Mouse (Mus musculus): ENCODE measurements around the gene Cln6. TPM values are rescaled to one million over a fixed set of nuclear protein-coding genes. Genes with fewer than 3 reads are reported as not detected.
"Not testable (repeated sequence)": the region's sequence is repeated elsewhere in the genome, so short reads cannot be mapped to it uniquely, and the experiment has no call there.

Gene Cln6
- 19.7 and 21.2 TPM in 2 replicates for polyA plus RNA-seq (2014; fragmentation: Nextera tagmentation; extraction: Ambion mirVana)

- H3K9me3 ChIP-seq (ENCODE audit: control insufficient read depth, low read length), result no peaks in the 10 kb centered on the region
- H3K4me2 ChIP-seq (ENCODE audit: low read length), result peak within 1 kb of the TSS; percentile 89
- H3K9ac ChIP-seq (ENCODE audit: low read length), result peak within 1 kb of the TSS; percentile 91
- peak within 1 kb of the TSS; percentile 69 to 85 for H3K4me3 ChIP-seq (ENCODE audit: control insufficient read depth in 1 of 2, insufficient read depth in 1 of 2, low read depth in 1 of 2, low read length in 2 of 2)
- H3K27ac ChIP-seq (replicated peaks in 1 of 2; ENCODE audit: control insufficient read depth in 1 of 2, insufficient read depth in 1 of 2, low read depth in 2 of 2, low read length in 2 of 2), result peak within 1 kb of the TSS; percentile 61 to 81
- peaks cover 11 to 17% of the 10 kb centered on the region in 2 experiments for H3K4me1 ChIP-seq (ENCODE audit: control insufficient read depth in 2 of 2, insufficient read depth in 2 of 2, low read length in 2 of 2)
- WGBS, result under 1% methylated on average over 46 of the region's 48 CpGs
- peak; percentile 91 for ATAC-seq (ENCODE audit: insufficient number of reproducible peaks, insufficient read depth, low FRiP score, low read depth)
- no peaks in the 10 kb centered on the region for H3K36me3 ChIP-seq (ENCODE audit: control insufficient read depth, insufficient read depth, low read length)
- no peaks in the 10 kb centered on the region for H3K27me3 ChIP-seq (ENCODE audit: control insufficient read depth, insufficient read depth, low read length)
These were observed at the start of gene Cln6 for GRCm38 (mm10) chr9:62838506-62839171. Cln6 (plus strand) TSS chr9:62838785.

- Histone ChIP-seq H3K4me3 (ENCODE audit: control insufficient read depth in 1 of 2, insufficient read depth in 1 of 2, low read depth in 1 of 2, low read length in 2 of 2) (no peak overlapping the region), H3K4me1 (ENCODE audit: control insufficient read depth in 2 of 2, insufficient read depth in 2 of 2, low read length in 2 of 2) (no peaks in the 10 kb centered on the region), H3K27ac (replicated peaks in 1 of 2; ENCODE audit: control insufficient read depth in 1 of 2, insufficient read depth in 1 of 2, low read depth in 2 of 2, low read length in 2 of 2) (no peak overlapping the region), H3K9ac (ENCODE audit: low read length) (no peak overlapping the region), H3K36me3 (ENCODE audit: control insufficient read depth, insufficient read depth, low read length) (peaks cover 24% of the 10 kb centered on the region), H3K27me3 (ENCODE audit: control insufficient read depth, insufficient read depth, low read length) (no peaks in the 10 kb centered on the region), H3K4me2 (ENCODE audit: low read length) (no peak overlapping the region), H3K9me3 (ENCODE audit: control insufficient read depth, low read length) (no peaks in the 10 kb centered on the region)
- 90% methylated on average over 12 of the region's 12 CpGs for WGBS
- no peak for ATAC-seq (ENCODE audit: insufficient number of reproducible peaks, insufficient read depth, low FRiP score, low read depth)
These were observed 48.7 kb upstream of the Cln6 start for GRCm38 (mm10) chr9:62789856-62790255.

DNA sequence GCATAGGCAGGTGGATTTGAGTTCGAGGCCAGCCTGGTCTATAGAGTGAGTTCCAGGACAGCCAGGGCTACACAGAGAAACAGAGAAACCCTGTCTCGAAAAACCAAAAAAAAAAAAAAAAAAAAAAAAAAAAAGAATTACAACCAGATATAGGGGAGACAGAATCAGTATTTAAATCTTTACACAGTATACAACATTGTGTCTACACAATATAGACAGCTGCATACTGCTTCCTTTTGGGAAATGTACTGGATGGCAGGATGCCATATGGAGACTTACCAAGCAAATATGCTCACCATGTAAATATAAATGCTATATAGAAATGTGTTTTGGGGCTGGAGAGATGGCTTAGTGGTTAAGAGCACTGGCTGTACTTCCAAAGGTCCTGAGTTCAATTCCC is 39.4 kb upstream of the Cln6 start:
- peaks cover 40% of the 10 kb centered on the region for H3K36me3 ChIP-seq (ENCODE audit: control insufficient read depth, insufficient read depth, low read length)
- not testable (repeated sequence) for H3K9me3 ChIP-seq (ENCODE audit: control insufficient read depth, low read length); H3K27ac ChIP-seq (replicated peaks in 1 of 2; ENCODE audit: control insufficient read depth in 1 of 2, insufficient read depth in 1 of 2, low read depth in 2 of 2, low read length in 2 of 2); H3K4me1 ChIP-seq (ENCODE audit: control insufficient read depth in 2 of 2, insufficient read depth in 2 of 2, low read length in 2 of 2); H3K9ac ChIP-seq (ENCODE audit: low read length); H3K4me2 ChIP-seq (ENCODE audit: low read length); ATAC-seq (ENCODE audit: insufficient number of reproducible peaks, insufficient read depth, low FRiP score, low read depth); H3K27me3 ChIP-seq (ENCODE audit: control insufficient read depth, insufficient read depth, low read length); H3K4me3 ChIP-seq (ENCODE audit: control insufficient read depth in 1 of 2, insufficient read depth in 1 of 2, low read depth in 1 of 2, low read length in 2 of 2)
- WGBS, result 83% methylated on average over 2 of the region's 2 CpGs

DNA sequence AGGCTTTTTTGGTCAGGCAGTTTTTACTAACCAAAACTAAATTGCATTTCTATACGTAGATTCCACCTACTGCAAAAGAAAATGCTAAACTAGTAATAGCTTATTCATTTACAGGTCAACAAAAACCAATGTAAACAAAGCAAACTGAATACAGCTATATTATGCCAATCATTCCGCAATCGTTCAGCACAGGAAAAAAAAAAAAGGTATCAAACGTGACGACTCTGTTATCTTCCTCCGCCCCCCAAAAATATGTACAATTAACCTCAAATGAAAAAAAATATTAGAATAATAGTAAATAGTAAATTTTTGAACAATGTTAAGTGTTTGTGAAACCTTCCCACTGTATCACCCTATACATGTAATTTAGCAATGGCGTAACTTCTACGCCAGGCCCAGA is 28.5 kb upstream of the Cln6 start:
- Histone ChIP-seq H3K9me3 (ENCODE audit: control insufficient read depth, low read length) (no peaks in the 10 kb centered on the region), H3K4me2 (ENCODE audit: low read length) (peak overlapping the region; percentile 89), H3K4me3 (ENCODE audit: control insufficient read depth in 1 of 2, insufficient read depth in 1 of 2, low read depth in 1 of 2, low read length in 2 of 2) (peak overlapping the region; percentile 75 to 98), H3K36me3 (ENCODE audit: control insufficient read depth, insufficient read depth, low read length) (no peaks in the 10 kb centered on the region), H3K9ac (ENCODE audit: low read length) (peak overlapping the region; percentile 97), H3K27ac (replicated peaks in 1 of 2; ENCODE audit: control insufficient read depth in 1 of 2, insufficient read depth in 1 of 2, low read depth in 2 of 2, low read length in 2 of 2) (no peak overlapping the region), H3K4me1 (ENCODE audit: control insufficient read depth in 2 of 2, insufficient read depth in 2 of 2, low read length in 2 of 2) (peaks cover 2 to 31% of the 10 kb centered on the region in 2 experiments; a peak in 2 of 4 replicates), H3K27me3 (ENCODE audit: control insufficient read depth, insufficient read depth, low read length) (no peaks in the 10 kb centered on the region)
- WGBS, result 20% methylated on average over 8 of the region's 8 CpGs
- no peak for ATAC-seq (ENCODE audit: insufficient number of reproducible peaks, insufficient read depth, low FRiP score, low read depth)

DNA sequence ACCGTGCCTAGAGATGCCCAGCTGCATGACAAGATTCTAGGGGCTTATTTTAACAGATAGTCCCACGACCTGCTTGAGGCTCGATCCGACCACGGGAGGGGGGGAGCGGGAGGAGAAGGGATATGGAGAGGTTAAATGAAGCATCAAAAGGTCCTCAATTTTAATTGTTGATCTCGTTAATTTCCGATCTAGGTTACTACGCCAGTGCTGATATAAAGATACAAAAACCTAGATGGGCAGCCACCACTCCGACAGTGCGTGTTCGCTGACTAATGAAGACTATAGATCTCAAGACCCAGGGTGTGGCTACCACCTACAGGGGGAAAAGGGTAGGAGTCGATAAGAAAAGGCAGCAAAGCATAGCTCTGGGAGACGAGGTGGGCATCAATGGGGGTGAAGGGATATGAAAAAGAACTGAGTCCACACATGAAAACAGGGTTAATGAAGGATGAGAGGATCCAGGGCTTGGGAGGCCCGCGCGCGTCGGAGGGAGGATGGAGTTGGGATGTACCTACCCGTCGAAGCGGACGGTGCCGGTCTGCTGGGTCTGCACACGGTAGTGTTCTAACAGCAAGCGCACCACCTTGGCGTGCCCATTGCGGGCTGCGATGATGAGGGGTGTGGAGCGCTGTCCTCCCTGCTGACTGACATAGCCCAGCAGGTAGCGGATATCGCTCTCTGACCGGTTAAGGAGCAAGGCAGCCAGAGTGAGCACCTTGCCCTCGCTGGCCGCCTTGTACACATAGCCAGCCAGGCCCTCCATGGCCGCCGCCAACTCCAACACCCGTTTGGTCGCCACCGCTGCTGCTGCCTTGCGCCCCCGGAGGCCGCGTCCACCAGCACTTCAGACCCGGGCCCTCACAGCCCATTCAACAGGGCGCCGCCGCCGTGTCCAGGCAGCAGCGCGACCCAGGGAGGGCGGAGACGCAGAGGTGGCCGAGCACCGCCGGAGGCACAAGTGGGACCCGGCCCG is 27.8 kb upstream of the Cln6 start:
- under 1% methylated on average over 58 of the region's 58 CpGs for WGBS
- H3K4me1 ChIP-seq (ENCODE audit: control insufficient read depth in 2 of 2, insufficient read depth in 2 of 2, low read length in 2 of 2), result peaks cover 2 to 31% of the 10 kb centered on the region in 2 experiments; a peak in 2 of 4 replicates
- peak overlapping the region; percentile 75 to 98 for H3K4me3 ChIP-seq (ENCODE audit: control insufficient read depth in 1 of 2, insufficient read depth in 1 of 2, low read depth in 1 of 2, low read length in 2 of 2)
- H3K9ac ChIP-seq (ENCODE audit: low read length), result peak overlapping the region; percentile 97
- ATAC-seq (ENCODE audit: insufficient number of reproducible peaks, insufficient read depth, low FRiP score, low read depth), result peak; percentile 47; the same call in 1 of the 2 replicates
- no peaks in the 10 kb centered on the region for H3K36me3 ChIP-seq (ENCODE audit: control insufficient read depth, insufficient read depth, low read length)
- peak overlapping the region; percentile 96 to 98 for H3K27ac ChIP-seq (replicated peaks in 1 of 2; ENCODE audit: control insufficient read depth in 1 of 2, insufficient read depth in 1 of 2, low read depth in 2 of 2, low read length in 2 of 2)
- no peaks in the 10 kb centered on the region for H3K27me3 ChIP-seq (ENCODE audit: control insufficient read depth, insufficient read depth, low read length)
- peak overlapping the region; percentile 89 for H3K4me2 ChIP-seq (ENCODE audit: low read length)
- no peaks in the 10 kb centered on the region for H3K9me3 ChIP-seq (ENCODE audit: control insufficient read depth, low read length)

- Histone ChIP-seq H3K9me3 (ENCODE audit: control insufficient read depth, low read length) (no peaks in the 10 kb centered on the region), H3K4me2 (ENCODE audit: low read length) (peak within 1 kb of the TSS; percentile 89), H3K4me1 (ENCODE audit: control insufficient read depth in 2 of 2, insufficient read depth in 2 of 2, low read length in 2 of 2) (peaks cover 4 to 36% of the 10 kb centered on the region in 2 experiments), H3K9ac (ENCODE audit: low read length) (peak within 1 kb of the TSS; percentile 97), H3K27ac (replicated peaks in 1 of 2; ENCODE audit: control insufficient read depth in 1 of 2, insufficient read depth in 1 of 2, low read depth in 2 of 2, low read length in 2 of 2) (peak within 1 kb of the TSS; percentile 96 to 98), H3K4me3 (ENCODE audit: control insufficient read depth in 1 of 2, insufficient read depth in 1 of 2, low read depth in 1 of 2, low read length in 2 of 2) (peak within 1 kb of the TSS; percentile 75 to 98), H3K27me3 (ENCODE audit: control insufficient read depth, insufficient read depth, low read length) (no peaks in the 10 kb centered on the region), H3K36me3 (ENCODE audit: control insufficient read depth, insufficient read depth, low read length) (no peaks in the 10 kb centered on the region)
- ATAC-seq (ENCODE audit: insufficient number of reproducible peaks, insufficient read depth, low FRiP score, low read depth), result peak; percentile 90
- WGBS, result under 1% methylated on average over 57 of the region's 68 CpGs
These were observed 27.0 kb upstream of the Cln6 start, which contains the start of gene Fem1b for GRCm38 (mm10) chr9:62811516-62812121. Fem1b (minus strand) TSS chr9:62811934.
